Mouse (Mus musculus): ENCODE results near the gene Gfi1b. TPM values are rescaled to one million over a fixed set of nuclear protein-coding genes. Genes with fewer than 3 reads are reported as not detected.

The Gfi1b gene
- polyA plus RNA-seq, 1 experiment from 2014 or later, result 0.94 TPM

DNA sequence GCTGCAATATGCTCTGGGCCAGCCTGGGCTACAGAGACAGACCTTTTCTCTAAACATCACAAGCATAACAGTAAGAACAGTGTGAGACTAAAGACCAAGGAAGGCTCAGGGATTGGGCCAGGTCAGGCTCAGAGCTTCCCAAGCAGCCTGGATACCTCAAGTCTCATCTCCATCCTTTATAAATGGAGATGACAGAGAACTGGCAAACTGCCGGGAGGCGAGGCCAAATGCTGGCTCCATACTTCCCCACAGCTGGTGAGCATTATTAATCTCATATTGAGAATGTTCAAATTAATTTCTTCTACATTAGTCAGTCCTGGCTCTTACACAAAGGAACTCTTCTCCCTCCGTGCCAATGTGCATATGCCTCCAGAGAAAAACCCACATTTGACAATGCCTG lies 45.0 kb downstream of the Gfi1b start:
- no peak overlapping the region for H3K9ac ChIP-seq (replicated peaks; ENCODE audit: low read depth)
- H3K27ac ChIP-seq (ENCODE audit: low read length), result no peak overlapping the region
- peaks cover 25% of the 10 kb centered on the region; the same call in 1 of the 2 replicates for H3K36me3 ChIP-seq (ENCODE audit: insufficient read depth, low read length)
- 66% methylated on average over 3 of the region's 3 CpGs for WGBS
- H3K27me3 ChIP-seq (replicated peaks; ENCODE audit: insufficient read depth, low read length), result no peaks in the 10 kb centered on the region
- TF ChIP-seq CTCF (IDR thresholded peaks at IDR 0.05) (no peak), EP300 (IDR thresholded peaks at IDR 0.05) (0 out of 2 replicates have a peak, but pooled peaks have one; percentile 46)
- H3K4me1 ChIP-seq (ENCODE audit: insufficient read depth, low read depth, low read length), result no peaks in the 10 kb centered on the region
- ATAC-seq, result peak; percentile 79
- no peak overlapping the region for H3K4me2 ChIP-seq (replicated peaks; ENCODE audit: low read depth, low read length)
- DNase-seq (ENCODE audit: low spot score), result peak; percentile 74
- H3K4me3 ChIP-seq (ENCODE audit: low read depth, low read length), result no peak overlapping the region
- no peaks in the 10 kb centered on the region for H3K9me3 ChIP-seq (ENCODE audit: low read length)

DNA sequence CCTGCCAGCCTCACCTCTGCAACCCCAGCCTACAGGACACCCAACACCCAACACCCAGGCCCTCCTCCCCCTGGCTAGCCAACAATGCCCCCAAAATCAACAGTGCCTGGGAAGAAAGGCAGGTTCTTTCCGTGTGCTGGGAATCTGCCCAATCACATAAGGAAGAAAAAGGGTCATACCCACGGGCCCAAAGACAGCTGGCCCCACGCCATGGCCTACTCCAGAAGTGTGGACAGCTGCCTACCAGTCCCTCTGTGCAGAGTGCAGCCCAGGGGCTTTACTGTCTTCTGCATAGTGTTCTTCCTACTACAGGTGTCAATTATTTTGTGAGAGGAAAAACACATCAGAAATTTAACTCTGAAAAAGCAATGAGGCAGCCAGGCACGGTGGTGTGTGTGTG lies 46.4 kb downstream of the Gfi1b start:
- Histone ChIP-seq H3K4me1 (ENCODE audit: insufficient read depth, low read depth, low read length) (no peaks in the 10 kb centered on the region), H3K4me2 (replicated peaks; ENCODE audit: low read depth, low read length) (no peak overlapping the region), H3K4me3 (ENCODE audit: low read depth, low read length) (no peak overlapping the region), H3K36me3 (ENCODE audit: insufficient read depth, low read length) (peaks cover 25% of the 10 kb centered on the region; the same call in 1 of the 2 replicates), H3K9me3 (ENCODE audit: low read length) (no peaks in the 10 kb centered on the region), H3K27ac (ENCODE audit: low read length) (no peak overlapping the region), H3K9ac (replicated peaks; ENCODE audit: low read depth) (no peak overlapping the region), H3K27me3 (replicated peaks; ENCODE audit: insufficient read depth, low read length) (no peaks in the 10 kb centered on the region)
- DNase-seq (ENCODE audit: low spot score) (no peak), ATAC-seq (no peak)
- WGBS, result 66% methylated on average over 4 of the region's 4 CpGs
- TF ChIP-seq CTCF (IDR thresholded peaks at IDR 0.05) (no peak), EP300 (IDR thresholded peaks at IDR 0.05) (no peak)

DNA sequence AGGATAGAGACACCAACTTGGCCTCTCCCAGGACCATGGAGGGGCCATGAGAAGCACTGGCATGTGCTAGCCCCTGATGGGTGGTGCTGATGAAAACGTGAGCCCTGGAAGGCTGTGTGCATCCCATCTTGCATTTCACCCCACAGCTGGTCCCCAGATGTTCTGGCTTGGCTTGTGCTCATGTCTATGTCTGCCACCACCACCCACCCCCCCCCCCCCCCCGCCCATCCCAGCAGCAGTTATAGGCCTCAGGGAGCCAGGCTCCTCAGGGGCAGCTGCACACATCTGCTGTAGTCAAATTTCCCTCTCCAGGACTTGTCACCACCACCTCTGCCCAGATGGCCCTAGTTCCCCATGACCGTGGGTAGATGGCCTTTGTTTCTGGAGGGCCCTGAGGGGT lies 51.9 kb downstream of the Gfi1b start:
- Histone ChIP-seq H3K27ac (ENCODE audit: low read length) (no peak overlapping the region), H3K9me3 (ENCODE audit: low read length) (no peaks in the 10 kb centered on the region), H3K4me3 (ENCODE audit: low read depth, low read length) (no peak overlapping the region), H3K36me3 (ENCODE audit: insufficient read depth, low read length) (peaks cover 37% of the 10 kb centered on the region), H3K4me1 (ENCODE audit: insufficient read depth, low read depth, low read length) (no peaks in the 10 kb centered on the region), H3K4me2 (replicated peaks; ENCODE audit: low read depth, low read length) (no peak overlapping the region), H3K27me3 (replicated peaks; ENCODE audit: insufficient read depth, low read length) (no peaks in the 10 kb centered on the region), H3K9ac (replicated peaks; ENCODE audit: low read depth) (no peak overlapping the region)
- TF ChIP-seq EP300 (IDR thresholded peaks at IDR 0.05) (no peak), CTCF (IDR thresholded peaks at IDR 0.05) (no peak)
- ATAC-seq, result peak; percentile 86
- WGBS, result 62% methylated on average over 2 of the region's 3 CpGs
- peak; percentile 56 for DNase-seq (ENCODE audit: low spot score)

DNA sequence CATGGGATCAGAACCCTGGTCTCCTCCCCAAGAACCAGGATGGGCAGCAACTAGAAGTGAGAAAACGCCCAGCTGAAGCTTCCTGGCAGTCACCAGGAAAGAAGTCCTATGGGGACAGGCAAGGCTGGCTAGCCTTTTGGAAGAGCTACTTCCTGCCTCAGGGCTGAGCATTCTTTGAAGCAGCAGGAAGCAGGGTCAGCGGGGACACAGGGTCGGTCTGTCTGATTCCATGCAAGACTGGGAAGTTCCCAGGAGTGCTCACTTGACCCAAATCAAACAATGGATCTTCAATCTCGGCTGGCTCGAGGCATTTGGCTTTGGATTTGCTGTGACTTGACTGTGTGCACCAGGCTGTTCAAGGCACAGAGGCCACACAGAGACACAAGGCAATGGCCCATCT lies 55.2 kb downstream of the Gfi1b start:
- 41% methylated on average over 5 of the region's 5 CpGs for WGBS
- Histone ChIP-seq H3K9ac (replicated peaks; ENCODE audit: low read depth) (no peak overlapping the region), H3K4me2 (replicated peaks; ENCODE audit: low read depth, low read length) (no peak overlapping the region), H3K9me3 (ENCODE audit: low read length) (no peaks in the 10 kb centered on the region), H3K4me3 (ENCODE audit: low read depth, low read length) (no peak overlapping the region), H3K27ac (ENCODE audit: low read length) (no peak overlapping the region), H3K36me3 (ENCODE audit: insufficient read depth, low read length) (peaks cover 20% of the 10 kb centered on the region), H3K27me3 (replicated peaks; ENCODE audit: insufficient read depth, low read length) (no peaks in the 10 kb centered on the region), H3K4me1 (ENCODE audit: insufficient read depth, low read depth, low read length) (no peaks in the 10 kb centered on the region)
- no peak for TF ChIP-seq EP300 (IDR thresholded peaks at IDR 0.05)
- TF ChIP-seq CTCF (IDR thresholded peaks at IDR 0.05), result no peak
- DNase-seq (ENCODE audit: low spot score), result peak; percentile 21
- peak; percentile 42 for ATAC-seq

DNA sequence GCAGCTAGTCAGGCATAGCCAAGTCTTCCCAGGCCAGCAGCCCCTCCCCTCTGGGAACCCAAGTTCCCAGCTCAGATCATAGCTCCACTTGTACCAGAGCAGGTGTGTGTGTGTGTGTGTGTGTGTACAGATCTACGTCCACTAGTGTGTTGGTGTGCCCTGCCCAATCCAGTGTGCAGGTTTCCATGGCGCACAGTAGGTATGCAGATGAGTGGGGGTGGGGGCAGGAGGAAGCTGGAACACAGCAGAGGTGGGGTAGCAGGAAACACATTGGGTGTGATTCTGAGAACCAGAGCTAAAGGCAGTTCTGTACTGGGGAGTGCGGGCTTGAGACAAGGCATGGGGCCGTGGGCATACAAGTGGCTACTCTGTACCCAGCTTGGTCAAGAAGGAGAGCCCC lies 57.4 kb downstream of the Gfi1b start:
- no peaks in the 10 kb centered on the region for H3K4me1 ChIP-seq (ENCODE audit: insufficient read depth, low read depth, low read length)
- 88% methylated on average over 4 of the region's 4 CpGs for WGBS
- no peak for TF ChIP-seq EP300 (IDR thresholded peaks at IDR 0.05)
- no peak for TF ChIP-seq CTCF (IDR thresholded peaks at IDR 0.05)
- no peak overlapping the region for H3K4me2 ChIP-seq (replicated peaks; ENCODE audit: low read depth, low read length)
- DNase-seq (ENCODE audit: low spot score), result no peak
- H3K4me3 ChIP-seq (ENCODE audit: low read depth, low read length), result no peak overlapping the region
- H3K27me3 ChIP-seq (replicated peaks; ENCODE audit: insufficient read depth, low read length), result no peaks in the 10 kb centered on the region
- peaks cover 20% of the 10 kb centered on the region for H3K36me3 ChIP-seq (ENCODE audit: insufficient read depth, low read length)
- H3K9me3 ChIP-seq (ENCODE audit: low read length), result no peaks in the 10 kb centered on the region
- H3K27ac ChIP-seq (ENCODE audit: low read length), result no peak overlapping the region
- no peak overlapping the region for H3K9ac ChIP-seq (replicated peaks; ENCODE audit: low read depth)
- ATAC-seq, result no peak

DNA sequence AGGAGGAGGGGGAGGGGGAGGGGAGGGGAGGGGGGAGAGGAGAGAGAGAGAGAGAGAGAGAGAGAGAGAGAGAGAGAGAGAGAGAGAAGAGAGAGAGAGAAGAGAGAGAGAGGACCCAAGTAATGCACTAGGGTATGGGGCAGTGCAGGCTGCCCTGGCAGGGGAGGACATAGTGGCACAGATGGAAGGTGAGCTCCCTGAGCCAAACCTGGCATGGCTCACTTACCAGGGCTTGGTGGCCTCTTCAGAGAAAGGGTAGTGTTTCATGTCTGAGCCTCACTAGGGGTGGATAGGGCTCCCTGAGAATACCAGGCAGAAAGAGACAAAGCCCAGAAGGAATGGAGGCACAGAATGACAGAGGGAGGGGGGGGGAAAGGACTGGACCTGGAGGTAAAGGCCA lies 58.0 kb downstream of the Gfi1b start:
- no peaks in the 10 kb centered on the region for H3K4me1 ChIP-seq (ENCODE audit: insufficient read depth, low read depth, low read length)
- H3K4me2 ChIP-seq (replicated peaks; ENCODE audit: low read depth, low read length), result no peak overlapping the region
- ATAC-seq, result no peak
- H3K4me3 ChIP-seq (ENCODE audit: low read depth, low read length), result no peak overlapping the region
- no peaks in the 10 kb centered on the region for H3K27me3 ChIP-seq (replicated peaks; ENCODE audit: insufficient read depth, low read length)
- no peak overlapping the region for H3K27ac ChIP-seq (ENCODE audit: low read length)
- H3K9ac ChIP-seq (replicated peaks; ENCODE audit: low read depth), result no peak overlapping the region
- no peak for TF ChIP-seq CTCF (IDR thresholded peaks at IDR 0.05)
- TF ChIP-seq EP300 (IDR thresholded peaks at IDR 0.05), result no peak
- H3K9me3 ChIP-seq (ENCODE audit: low read length), result no peaks in the 10 kb centered on the region
- no peak for DNase-seq (ENCODE audit: low spot score)
- peaks cover 20% of the 10 kb centered on the region for H3K36me3 ChIP-seq (ENCODE audit: insufficient read depth, low read length)

DNA sequence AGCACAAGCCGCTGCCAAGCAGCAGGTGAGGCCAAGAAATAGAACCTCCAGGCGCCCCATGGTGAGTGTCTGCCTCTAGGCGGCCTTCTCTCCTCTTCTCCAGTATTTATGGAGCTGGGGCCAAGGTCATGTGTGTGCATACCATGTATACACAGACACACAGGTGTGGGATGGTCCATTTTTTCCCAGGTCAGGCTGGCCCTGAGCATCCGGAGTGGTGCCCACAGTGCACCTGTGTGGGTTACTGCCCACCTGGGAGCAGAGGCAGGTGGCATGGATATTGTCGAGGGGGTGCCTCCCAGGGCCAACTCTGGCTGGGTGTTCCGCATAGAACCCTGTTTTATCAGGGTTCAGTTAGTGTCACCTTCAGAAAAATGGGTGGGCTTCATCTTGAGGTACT lies 58.5 kb downstream of the Gfi1b start, which contains the start of gene Cel:
TSS of gene Cel (minus strand) at position 101 of the 400 bp plus-strand sequence.
- no peak for DNase-seq (ENCODE audit: low spot score)
- Histone ChIP-seq H3K27ac (ENCODE audit: low read length) (no peak within 1 kb of the TSS), H3K36me3 (ENCODE audit: insufficient read depth, low read length) (peaks cover 16% of the 10 kb centered on the region), H3K4me3 (ENCODE audit: low read depth, low read length) (no peak within 1 kb of the TSS), H3K4me1 (ENCODE audit: insufficient read depth, low read depth, low read length) (no peaks in the 10 kb centered on the region), H3K9ac (replicated peaks; ENCODE audit: low read depth) (no peak within 1 kb of the TSS), H3K9me3 (ENCODE audit: low read length) (no peaks in the 10 kb centered on the region), H3K4me2 (replicated peaks; ENCODE audit: low read depth, low read length) (no peak within 1 kb of the TSS), H3K27me3 (replicated peaks; ENCODE audit: insufficient read depth, low read length) (no peaks in the 10 kb centered on the region)
- ATAC-seq, result no peak
- TF ChIP-seq EP300 (IDR thresholded peaks at IDR 0.05), result no peak
- TF ChIP-seq CTCF (IDR thresholded peaks at IDR 0.05), result no peak
- WGBS, result 54% methylated on average over 6 of the region's 6 CpGs

Small RNAs within 50 kb of the gene (microRNA-seq; reads per million reads assigned to microRNA genes)
- gene Gm22824, result not detected

Other genes starting within 250 kb of the Gfi1b start
- 1.6 and 2.4 TPM in 2 replicates for gene Ppp1r26, start 175.2 kb downstream of the Gfi1b start, polyA plus RNA-seq (2015; fragmentation: Nextera tagmentation; extraction: Ambion mirVana)
- gene 1700007K13Rik, start 155.7 kb downstream of the Gfi1b start, polyA plus RNA-seq (2015; fragmentation: Nextera tagmentation; extraction: Ambion mirVana), result 13.5 and 18.3 TPM in 2 replicates
- 20.8 and 21.8 TPM in 2 replicates for gene Mrps2, start 153.9 kb downstream of the Gfi1b start, polyA plus RNA-seq (2015; fragmentation: Nextera tagmentation; extraction: Ambion mirVana)
- 1.2 and 1.4 TPM in 2 replicates for gene Gbgt1, start 125.1 kb downstream of the Gfi1b start, polyA plus RNA-seq (2015; fragmentation: Nextera tagmentation; extraction: Ambion mirVana)
- gene Gm10134, start 115.9 kb downstream of the Gfi1b start, polyA plus RNA-seq (2015; fragmentation: Nextera tagmentation; extraction: Ambion mirVana), result 5.8 and 6.1 TPM in 2 replicates
- 24.4 and 29.1 TPM in 2 replicates for gene Ralgds, start 108.9 kb downstream of the Gfi1b start, polyA plus RNA-seq (2015; fragmentation: Nextera tagmentation; extraction: Ambion mirVana)
- 0.46 TPM in 1 of 2 replicates, not detected in the other for gene Cel, start 58.6 kb downstream of the Gfi1b start, polyA plus RNA-seq (2015; fragmentation: Nextera tagmentation; extraction: Ambion mirVana)
- gene Gtf3c5, start 38.2 kb downstream of the Gfi1b start, polyA plus RNA-seq (2015; fragmentation: Nextera tagmentation; extraction: Ambion mirVana), result 15.8 and 18.9 TPM in 2 replicates
- 7.3 and 8.7 TPM in 2 replicates for gene Tsc1, start 19.2 kb upstream of the Gfi1b start, polyA plus RNA-seq (2015; fragmentation: Nextera tagmentation; extraction: Ambion mirVana)
- gene Spaca9, start 77.7 kb upstream of the Gfi1b start, polyA plus RNA-seq (2015; fragmentation: Nextera tagmentation; extraction: Ambion mirVana), result 21.2 and 26.3 TPM in 2 replicates
- 8.7 and 10.9 TPM in 2 replicates for gene Ak8, start 78.2 kb upstream of the Gfi1b start, polyA plus RNA-seq (2015; fragmentation: Nextera tagmentation; extraction: Ambion mirVana)
- 4.5 and 5.3 TPM in 2 replicates for gene Gtf3c4, start 218.4 kb upstream of the Gfi1b start, polyA plus RNA-seq (2015; fragmentation: Nextera tagmentation; extraction: Ambion mirVana)
- gene Ddx31, start 218.4 kb upstream of the Gfi1b start, polyA plus RNA-seq (2015; fragmentation: Nextera tagmentation; extraction: Ambion mirVana), result 5.9 and 6.8 TPM in 2 replicates

Data from lung, postnatal 0 days (tissue).